Mouse (Mus musculus) macrophage (primary cell): ENCODE results near the gene Gm28051. TPM values are rescaled to one million over a fixed set of nuclear protein-coding genes. Genes with fewer than 3 reads are reported as not detected.

Experiments used
- H3K27ac ChIP-seq: fragments of 350-480 bp; formaldehyde crosslinking; 2 replicates; pipeline ENCODE4 v1.9.0; 2021
- H3K36me3 ChIP-seq: fragments of 350-480 bp; formaldehyde crosslinking; 2 replicates; pipeline ENCODE4 v1.9.0; 2021; ENCODE audit errors: inconsistent target
- H3K4me3 ChIP-seq: fragments of 350-480 bp; formaldehyde crosslinking; 2 replicates; pipeline ENCODE4 v1.9.0; 2021; ENCODE audit errors: inconsistent target
- H3K79me2 ChIP-seq: fragments of 350-480 bp; formaldehyde crosslinking; 2 replicates; pipeline ENCODE4 v1.9.0; 2021; ENCODE audit errors: inconsistent target
- WGBS: methylation state at CpG from one replicate; pipeline ENCODE4 v1.1.7; 2026; ENCODE audit warnings: inconsistent platforms; ENCODE audit not compliant: missing documents; 5-methylcytosine and 5-hydroxymethylcytosine counted together
- polyA plus RNA-seq: library from polyadenylated mRNA; stranded (reverse); fragments of 250-400 nt; gene quantifications from 3 replicates; pipeline ENCODE4 v1.2.4, GENCODE M21; 2018; ENCODE audit warnings: inconsistent platforms

Gene Gm28051
- polyA plus RNA-seq, 1 experiment from 2014 or later, result not detected

- Histone ChIP-seq H3K27ac (no peak overlapping the region), H3K79me2 (peaks cover 100% of the 10 kb centered on the region), H3K36me3 (no peaks in the 10 kb centered on the region), H3K4me3 (no peak overlapping the region)
- WGBS, result 95% methylated on average over 14 of the region's 14 CpGs
Observed at GRCm38 (mm10) chr12:102696635-102697354, 60.8 kb downstream of the Gm28051 start.

- 65% methylated on average over 16 of the region's 18 CpGs for WGBS
- no peaks in the 10 kb centered on the region for H3K36me3 ChIP-seq
- H3K27ac ChIP-seq, result peak overlapping the region; percentile 62
- peak overlapping the region; percentile 31 for H3K4me3 ChIP-seq
- peaks cover 100% of the 10 kb centered on the region for H3K79me2 ChIP-seq
Observed at GRCm38 (mm10) chr12:102695369-102696239, 62.0 kb downstream of the Gm28051 start.

- H3K79me2 ChIP-seq, result peaks cover 90% of the 10 kb centered on the region
- no peak overlapping the region for H3K27ac ChIP-seq
- no peaks in the 10 kb centered on the region for H3K36me3 ChIP-seq
- no peak overlapping the region for H3K4me3 ChIP-seq
- 94% methylated on average over 7 of the region's 7 CpGs for WGBS
Observed at GRCm38 (mm10) chr12:102691761-102692160, 65.8 kb downstream of the Gm28051 start.

- H3K36me3 ChIP-seq, result no peaks in the 10 kb centered on the region
- H3K79me2 ChIP-seq, result peaks cover 90% of the 10 kb centered on the region
- no peak overlapping the region for H3K4me3 ChIP-seq
- peak overlapping the region; percentile 42 for H3K27ac ChIP-seq
- WGBS, result 74% methylated on average over 10 of the region's 11 CpGs
Observed at GRCm38 (mm10) chr12:102691180-102691579, 66.4 kb downstream of the Gm28051 start.

GRCm38 (mm10) chr12:102689773-102690563 lies 67.6 kb downstream of the Gm28051 start:
- Histone ChIP-seq H3K4me3 (no peak overlapping the region), H3K36me3 (no peaks in the 10 kb centered on the region), H3K27ac (peak overlapping the region; percentile 42), H3K79me2 (peaks cover 90% of the 10 kb centered on the region)
- whole genome bisulfite sequencing, result 25% methylated on average over 15 of the region's 15 CpGs

GRCm38 (mm10) chr12:102686321-102686720 lies 71.2 kb downstream of the Gm28051 start:
- Histone ChIP-seq H3K36me3 (peaks cover 5% of the 10 kb centered on the region; the same call in 1 of the 2 replicates), H3K4me3 (no peak overlapping the region), H3K27ac (no peak overlapping the region), H3K79me2 (peaks cover 89% of the 10 kb centered on the region)
- 92% methylated on average over 5 of the region's 5 CpGs for WGBS

- Histone ChIP-seq H3K79me2 (peaks cover 88% of the 10 kb centered on the region), H3K27ac (no peak overlapping the region), H3K36me3 (peaks cover 5% of the 10 kb centered on the region; the same call in 1 of the 2 replicates), H3K4me3 (no peak overlapping the region)
- 75% methylated on average over 9 of the region's 9 CpGs for WGBS
Observed at GRCm38 (mm10) chr12:102685523-102685931, 72.0 kb downstream of the Gm28051 start.

GRCm38 (mm10) chr12:102684720-102685386 lies 72.7 kb downstream of the Gm28051 start:
- Histone ChIP-seq H3K27ac (no peak overlapping the region), H3K36me3 (peaks cover 5% of the 10 kb centered on the region; the same call in 1 of the 2 replicates), H3K79me2 (peaks cover 92% of the 10 kb centered on the region), H3K4me3 (no peak overlapping the region)
- 94% methylated on average over 3 of the region's 3 CpGs for WGBS

GRCm38 (mm10) chr12:102683979-102684378 lies 73.6 kb downstream of the Gm28051 start:
- H3K27ac ChIP-seq, result no peak overlapping the region
- H3K79me2 ChIP-seq, result peaks cover 97% of the 10 kb centered on the region
- 92% methylated on average over 5 of the region's 5 CpGs for WGBS
- H3K36me3 ChIP-seq, result peaks cover 5% of the 10 kb centered on the region; the same call in 1 of the 2 replicates
- H3K4me3 ChIP-seq, result no peak overlapping the region

GRCm38 (mm10) chr12:102683438-102683837 lies 74.1 kb downstream of the Gm28051 start:
- peaks cover 5% of the 10 kb centered on the region; the same call in 1 of the 2 replicates for H3K36me3 ChIP-seq
- no peak overlapping the region for H3K27ac ChIP-seq
- H3K79me2 ChIP-seq, result peaks cover 98% of the 10 kb centered on the region
- 87% methylated on average over 6 of the region's 6 CpGs for WGBS
- H3K4me3 ChIP-seq, result no peak overlapping the region

- H3K27ac ChIP-seq, result no peak overlapping the region
- H3K36me3 ChIP-seq, result peaks cover 5% of the 10 kb centered on the region; the same call in 1 of the 2 replicates
- 89% methylated on average over 7 of the region's 7 CpGs for WGBS
- peaks cover 97% of the 10 kb centered on the region; the same call in 1 of the 2 replicates for H3K79me2 ChIP-seq
- no peak overlapping the region for H3K4me3 ChIP-seq
Observed at GRCm38 (mm10) chr12:102682722-102683299, 74.8 kb downstream of the Gm28051 start.

GRCm38 (mm10) chr12:102682085-102682484 lies 75.5 kb downstream of the Gm28051 start:
- H3K79me2 ChIP-seq, result peaks cover 97% of the 10 kb centered on the region; the same call in 1 of the 2 replicates
- WGBS, result 81% methylated on average over 5 of the region's 5 CpGs
- no peak overlapping the region for H3K27ac ChIP-seq
- H3K4me3 ChIP-seq, result no peak overlapping the region
- peaks cover 5% of the 10 kb centered on the region; the same call in 1 of the 2 replicates for H3K36me3 ChIP-seq

GRCm38 (mm10) chr12:102681590-102681989 lies 76.0 kb downstream of the Gm28051 start:
- WGBS, result 89% methylated on average over 7 of the region's 7 CpGs
- H3K4me3 ChIP-seq, result no peak overlapping the region
- no peak overlapping the region for H3K27ac ChIP-seq
- H3K36me3 ChIP-seq, result peaks cover 5% of the 10 kb centered on the region; the same call in 1 of the 2 replicates
- H3K79me2 ChIP-seq, result peaks cover 97% of the 10 kb centered on the region; the same call in 1 of the 2 replicates
